Mouse (Mus musculus) midbrain, postnatal 0 days (tissue): ENCODE measurements around the gene Hacl1. TPM values are rescaled to one million over a fixed set of nuclear protein-coding genes. Genes with fewer than 3 reads are reported as not detected.

Source experiments
- ATAC-seq: fragments of 200-750 bp; cut with Nextera tagmentation; 2 replicates; pipeline ENCODE4 v1.8.0; 2017; ENCODE audit warnings: moderate number of reproducible peaks, mild to moderate bottlenecking, moderate TSS enrichment, moderate library complexity; ENCODE audit not compliant: low FRiP score
- DNase-seq: peaks from one replicate; pipeline ENCODE4 v3.0.0-alpha.2; 2015; ENCODE audit warnings: low spot score
- H3K27ac ChIP-seq: fragments of 300-500 bp; sonication (generic); 2 replicates; pipeline ENCODE4 v1.5.1; 2014; ENCODE audit warnings: low read depth, mild to moderate bottlenecking, low read length, mixed read lengths
- H3K27me3 ChIP-seq: fragments of 300-500 bp; sonication (generic); 2 replicates; pipeline ENCODE4 v1.6.1; 2014; ENCODE audit warnings: low read length, control low read depth, mixed read lengths; ENCODE audit not compliant: insufficient read depth
- H3K36me3 ChIP-seq: fragments of 300-500 bp; sonication (generic); 2 replicates; pipeline ENCODE4 v1.6.1; 2014; ENCODE audit warnings: low read length, control low read depth, mixed read lengths; ENCODE audit not compliant: insufficient read depth
- H3K4me1 ChIP-seq: fragments of 300-500 bp; sonication (generic); 2 replicates; pipeline ENCODE4 v1.6.1; 2014; ENCODE audit warnings: mild to moderate bottlenecking, control low read depth, antibody characterized with exemption, low read length, mixed read lengths; ENCODE audit not compliant: insufficient read depth
- H3K4me2 ChIP-seq: fragments of 300-500 bp; sonication (generic); 2 replicates; pipeline ENCODE4 v1.6.1; 2014; ENCODE audit warnings: low read depth, mild to moderate bottlenecking, low read length, mixed read lengths; ENCODE audit not compliant: poor library complexity, severe bottlenecking
- H3K4me3 ChIP-seq: fragments of 300-500 bp; sonication (generic); 2 replicates; pipeline ENCODE4 v1.5.1; 2014; ENCODE audit warnings: low read depth, mild to moderate bottlenecking, low read length, moderate library complexity
- H3K9ac ChIP-seq: fragments of 300-500 bp; sonication (generic); replicated peaks from 2 replicates; pipeline ENCODE4 v1.6.1; 2014; ENCODE audit warnings: mild to moderate bottlenecking, low read length, moderate library complexity, mixed read lengths; ENCODE audit not compliant: poor library complexity, severe bottlenecking
- H3K9me3 ChIP-seq: fragments of 300-500 bp; sonication (generic); 2 replicates; pipeline ENCODE4 v1.6.1; 2016; ENCODE audit warnings: low read length, control low read depth
- CTCF ChIP-seq: IDR thresholded peaks from 2 replicates; pipeline ENCODE4 v1.5.1; 2016; ENCODE audit warnings: antibody characterized with exemption, mild to moderate bottlenecking
- WGBS: fragments of 180-500 bp; shearing (Covaris S2); extraction: QIAGEN DNeasy Blood & Tissue Kit; methylation state at CpG from one replicate; pipeline ENCODE4 v1.1.7; 2014; 5-methylcytosine and 5-hydroxymethylcytosine counted together
- polyA plus RNA-seq: library from polyadenylated mRNA; unstranded; fragments of >200 nt; fragmentation: Nextera tagmentation; extraction: Ambion mirVana; gene quantifications from 2 replicates; pipeline ENCODE4 v1.2.1, GENCODE M21; 2015
- total RNA-seq: library from RNA; depleted of rRNA; stranded (reverse); fragments of >200 nt; gene quantifications from 2 replicates; pipeline ENCODE4 v1.2.3, GENCODE M21; 2014

Hacl1 gene
- total and polyA plus RNA-seq, 2 experiments from 2014 or later = 6.8 to 8.4 TPM

DNA sequence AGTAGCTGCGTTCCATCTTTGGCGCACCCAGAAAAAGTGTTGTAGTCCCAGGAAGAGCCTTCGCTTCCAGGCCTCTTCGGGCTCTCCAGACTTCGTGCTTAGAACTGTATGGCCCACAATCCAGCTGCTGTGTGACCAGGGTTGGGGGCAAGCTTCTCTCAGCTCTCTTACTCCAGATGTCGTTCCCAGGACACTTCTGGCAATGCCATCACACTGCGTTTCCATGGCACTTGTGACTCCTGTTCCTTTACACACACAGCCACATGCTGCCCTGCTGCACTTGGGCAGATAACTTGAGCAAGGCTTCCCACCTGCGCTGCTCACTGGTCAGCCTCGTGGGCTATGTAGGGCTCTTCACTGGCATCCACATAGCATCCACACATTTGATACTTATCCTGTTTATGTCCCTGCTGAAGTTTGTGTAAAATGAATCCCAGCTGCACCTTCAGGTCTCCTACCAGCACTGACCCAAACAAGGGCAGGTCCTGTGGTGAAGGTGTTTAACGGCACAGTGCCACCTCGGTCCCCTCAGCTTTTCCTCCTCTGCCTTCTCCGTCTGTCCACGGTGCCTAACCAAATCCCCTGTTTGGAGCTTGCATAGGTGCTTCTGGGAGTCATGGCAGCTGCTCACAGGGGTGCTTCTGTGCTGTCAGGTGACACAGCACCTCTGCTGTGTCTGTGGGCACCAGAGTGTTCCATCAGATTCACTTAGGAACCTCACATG is 22.5 kb upstream of the Hacl1 start:
- 94% methylated on average over 13 of the region's 13 CpGs for WGBS
- Histone ChIP-seq H3K27ac (peak overlapping the region; percentile 93), H3K27me3 (no peaks in the 10 kb centered on the region), H3K4me2 (no peak overlapping the region), H3K4me3 (no peak overlapping the region), H3K9ac (no peak overlapping the region), H3K4me1 (peaks cover 4% of the 10 kb centered on the region; the same call in 1 of the 2 replicates), H3K36me3 (0 out of 2 replicates have a peak, but pooled peaks cover 5% of the 10 kb centered on the region), H3K9me3 (no peaks in the 10 kb centered on the region)
- ATAC-seq (no peak), DNase-seq (no peak)
- TF ChIP-seq CTCF = no peak

DNA sequence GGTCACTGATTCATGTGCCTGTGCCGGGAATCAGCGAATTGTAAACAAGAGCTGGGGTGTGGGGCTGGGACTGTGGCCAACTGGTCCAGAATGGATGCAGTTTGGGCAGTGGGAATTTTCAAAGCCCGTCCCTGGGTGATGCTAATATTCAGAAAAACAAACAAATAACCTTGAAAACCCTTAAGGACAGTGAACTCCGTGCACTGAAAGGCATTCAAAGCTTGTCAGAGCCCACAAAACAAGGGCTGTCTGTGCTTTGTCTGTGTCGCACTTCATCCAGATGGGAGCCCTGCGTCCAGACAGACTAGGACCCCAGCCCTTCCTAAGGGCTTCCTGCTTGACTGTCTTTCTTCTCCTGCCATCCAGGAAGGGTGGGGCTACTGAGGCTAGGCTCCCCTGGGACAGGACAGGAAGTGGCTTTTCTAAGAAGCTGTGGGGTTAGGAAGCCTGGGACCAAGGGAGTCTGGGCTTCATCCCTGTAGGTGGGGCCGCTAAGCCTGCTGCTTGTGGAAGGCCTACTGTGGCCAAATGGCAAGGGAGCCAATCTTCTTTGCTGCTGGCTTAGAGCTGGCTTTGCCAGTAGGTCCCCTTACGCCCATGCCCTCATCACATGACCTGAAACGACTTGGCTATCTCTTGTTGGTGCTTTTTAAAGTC is 21.6 kb upstream of the Hacl1 start:
- H3K27me3 ChIP-seq = no peaks in the 10 kb centered on the region
- H3K27ac ChIP-seq = peak overlapping the region; percentile 93
- peaks cover 4% of the 10 kb centered on the region; the same call in 1 of the 2 replicates for H3K4me1 ChIP-seq
- H3K9me3 ChIP-seq = no peaks in the 10 kb centered on the region
- WGBS = 29% methylated on average over 9 of the region's 9 CpGs
- no peak for TF ChIP-seq CTCF
- 0 out of 2 replicates have a peak, but pooled peaks cover 5% of the 10 kb centered on the region for H3K36me3 ChIP-seq
- peak overlapping the region; percentile 63 for H3K4me2 ChIP-seq
- peak; percentile 69 for DNase-seq
- peak; percentile 22 for ATAC-seq
- peak overlapping the region; percentile 31 for H3K4me3 ChIP-seq
- 0 out of 2 replicates have a peak overlapping the region, but pooled peaks have one; percentile 53 for H3K9ac ChIP-seq

DNA sequence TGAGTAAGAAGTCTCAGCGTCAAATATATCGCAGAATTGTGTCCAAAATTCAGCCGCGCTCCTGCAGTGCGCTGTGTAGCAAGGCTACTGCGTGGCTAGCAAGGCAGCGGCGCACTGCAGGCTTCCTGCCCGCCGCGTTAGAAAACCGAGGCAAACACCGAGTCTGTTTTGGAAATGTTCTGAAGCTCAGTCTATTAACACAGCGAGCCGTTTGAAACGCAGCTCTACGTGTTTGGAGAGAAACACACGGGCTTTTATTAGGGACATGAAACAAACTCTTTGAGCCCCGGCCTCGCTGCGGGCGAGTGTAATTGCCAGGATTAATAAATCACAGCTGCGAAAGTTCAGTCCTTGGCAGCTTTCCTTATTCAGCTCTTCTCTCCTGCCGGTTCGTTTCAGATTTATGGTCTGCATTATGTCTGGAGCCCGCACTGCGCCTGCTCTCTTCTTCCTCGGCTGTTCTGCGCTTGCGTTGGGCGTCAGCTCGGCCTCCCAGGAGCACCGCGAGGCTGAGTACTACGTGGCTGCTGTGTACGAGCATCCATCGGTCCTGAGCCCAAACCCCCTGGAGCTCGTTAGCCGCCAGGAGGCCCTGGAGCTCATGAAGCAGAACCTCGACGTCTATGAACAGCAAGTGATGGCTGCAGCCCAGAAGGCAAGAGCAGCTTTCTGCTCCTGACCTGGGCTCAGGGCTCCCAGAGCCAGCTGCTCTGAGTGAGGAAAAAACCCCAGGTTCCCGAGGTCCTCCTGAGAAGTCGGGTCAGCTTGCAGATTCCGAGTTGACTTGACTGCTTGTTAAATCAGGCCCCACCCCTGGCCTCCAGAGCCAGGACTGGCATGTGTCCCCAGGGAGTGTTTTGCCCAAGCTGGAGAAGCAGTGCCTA is 20.8 kb upstream of the Hacl1 start:
- Histone ChIP-seq H3K36me3 (no peaks in the 10 kb centered on the region), H3K27ac (peak overlapping the region; percentile 93), H3K9ac (peak overlapping the region; percentile 53), H3K27me3 (no peaks in the 10 kb centered on the region), H3K4me3 (peak overlapping the region; percentile 31), H3K4me2 (peak overlapping the region; percentile 63), H3K4me1 (peaks cover 4% of the 10 kb centered on the region; the same call in 1 of the 2 replicates), H3K9me3 (no peaks in the 10 kb centered on the region)
- ATAC-seq (peak; percentile 89), DNase-seq (peak; percentile 96)
- WGBS = 4% methylated on average over 44 of the region's 44 CpGs
- peak; percentile 56 for TF ChIP-seq CTCF

DNA sequence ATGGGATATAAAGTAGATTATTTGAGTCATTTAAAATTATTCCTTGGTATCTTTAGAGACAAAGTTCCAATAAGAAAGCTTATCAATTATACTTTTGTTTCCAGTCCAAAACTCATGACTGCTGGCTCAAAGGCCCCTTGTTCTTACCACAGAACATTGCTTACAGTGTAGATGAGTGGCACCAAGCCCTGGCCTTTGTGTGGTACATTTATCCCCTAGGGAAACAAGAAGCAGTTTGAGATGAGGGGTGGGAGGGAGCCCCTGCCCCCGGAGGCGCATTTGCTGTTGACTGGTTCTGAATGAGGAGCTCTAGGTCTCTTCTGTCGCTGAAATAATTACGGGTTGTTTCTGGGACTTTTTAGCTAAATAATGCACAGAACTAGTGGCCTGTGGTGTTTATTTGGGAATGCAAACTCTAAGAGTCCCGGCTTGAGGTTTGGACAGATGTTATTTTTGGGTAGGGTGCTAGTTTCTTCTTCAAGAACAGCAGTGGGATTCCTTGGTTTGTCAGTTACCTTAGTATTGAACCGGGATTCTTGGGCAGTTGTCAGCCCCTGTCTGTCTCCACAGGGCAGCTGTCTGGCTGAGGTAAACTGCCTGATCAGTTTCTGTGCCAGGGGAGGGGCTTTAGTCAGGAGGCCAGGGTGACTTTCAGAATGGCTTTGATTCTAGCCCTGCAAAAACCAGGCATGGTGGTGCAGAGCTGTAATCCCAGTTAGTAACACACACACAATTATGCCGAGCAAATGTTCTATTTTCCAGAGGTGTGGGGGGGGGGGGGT is 19.4 kb upstream of the Hacl1 start:
- TF ChIP-seq CTCF = no peak
- Histone ChIP-seq H3K27me3 (no peaks in the 10 kb centered on the region), H3K9ac (no peak overlapping the region), H3K4me1 (peaks cover 4% of the 10 kb centered on the region; the same call in 1 of the 2 replicates), H3K4me2 (no peak overlapping the region), H3K27ac (peak overlapping the region; percentile 93), H3K9me3 (no peaks in the 10 kb centered on the region), H3K4me3 (no peak overlapping the region), H3K36me3 (no peaks in the 10 kb centered on the region)
- ATAC-seq (no peak), DNase-seq (peak; percentile 70)
- WGBS = 65% methylated on average over 7 of the region's 7 CpGs

DNA sequence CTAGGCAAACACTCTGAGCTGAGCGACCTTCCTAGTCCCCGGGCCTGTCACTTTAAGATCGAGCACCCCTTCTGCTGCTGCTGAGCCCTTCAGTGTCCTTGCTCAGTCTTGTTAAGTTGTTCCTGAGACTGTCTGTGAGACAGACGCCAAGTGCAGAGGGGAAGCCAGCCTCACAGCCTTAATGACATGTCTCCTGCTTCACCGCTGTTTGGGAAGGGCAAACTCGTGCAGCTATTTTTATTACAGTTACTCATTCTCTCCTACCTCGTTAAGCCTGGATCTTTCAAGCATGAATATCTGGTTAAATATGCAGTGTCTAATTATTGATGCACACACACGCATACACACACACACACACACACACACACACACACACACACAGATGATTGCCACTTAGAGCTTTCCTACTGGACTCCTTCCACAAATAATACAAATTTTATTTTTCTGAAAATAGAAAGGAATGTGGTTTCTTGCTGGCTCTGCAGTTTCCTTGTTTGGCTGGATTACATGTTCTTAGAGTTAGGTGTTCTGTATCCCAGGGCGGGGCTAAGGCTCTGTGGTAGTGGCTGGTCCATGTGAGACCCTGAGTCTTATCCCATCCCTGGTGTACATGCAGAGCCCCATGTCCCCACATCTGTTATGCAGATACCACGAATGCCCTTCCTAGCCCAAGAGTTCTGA is 18.6 kb upstream of the Hacl1 start:
- Histone ChIP-seq H3K4me3 (no peak overlapping the region), H3K4me2 (no peak overlapping the region), H3K36me3 (no peaks in the 10 kb centered on the region), H3K4me1 (peaks cover 4% of the 10 kb centered on the region; the same call in 1 of the 2 replicates), H3K27me3 (no peaks in the 10 kb centered on the region), H3K9ac (no peak overlapping the region), H3K27ac (peak overlapping the region; percentile 93; the same call in 1 of the 2 replicates), H3K9me3 (no peaks in the 10 kb centered on the region)
- no peak for TF ChIP-seq CTCF
- DNase-seq (peak; percentile 62), ATAC-seq (no peak)
- 61% methylated on average over 10 of the region's 10 CpGs for WGBS
